Mouse (Mus musculus): ENCODE measurements at regions not wholly inside any gene's neighbourhood (a gene's known extent, or its start where the extent isn't known, plus 50 kb on each side); places are given as distances from the start of the nearest gene placed in this dataset.

GRCm38 (mm10) chr14:76223036-76223650 is 112.5 kb downstream of the Nufip1 start:
- TF ChIP-seq GATA1 (IDR thresholded peaks at IDR 0.05; ENCODE audit: borderline replicate concordance, low read length) (no peak), FLI1 (IDR thresholded peaks at IDR 0.05; ENCODE audit: low read length) (no peak)

Data from megakaryocyte, embryonic 14.5 days (primary cell).